Mouse (Mus musculus): ENCODE measurements around the gene Speer4f1.
"Not testable (repeated sequence)": the region's sequence is repeated elsewhere in the genome, so short reads cannot be mapped to it uniquely, and the experiment has no call there.

Gene Speer4f1

DNA sequence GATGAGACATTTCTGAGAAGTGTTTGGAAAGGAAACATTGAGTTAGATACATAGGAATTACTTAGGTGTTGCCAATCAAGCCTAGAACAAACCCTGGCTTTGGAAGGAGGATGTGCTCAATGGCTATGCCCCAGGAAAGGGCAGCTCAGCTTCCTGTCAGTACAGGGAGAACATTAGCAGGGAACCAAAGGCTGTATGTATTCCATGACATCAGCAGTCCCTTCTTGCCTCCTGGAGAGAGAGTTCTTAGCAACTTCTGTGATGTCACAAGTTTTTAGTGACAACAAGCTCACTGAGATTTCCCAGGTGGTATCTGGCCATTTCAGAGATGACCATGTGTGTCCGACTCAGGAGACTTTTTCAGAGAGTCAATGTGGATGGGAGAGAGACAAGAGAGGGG, at the start of gene Speer4f1:
Gene Speer4f1 (plus strand): TSS at position 301 of the 400 bp plus-strand sequence.
- not testable (repeated sequence) for DNase-seq (ENCODE audit: low read depth, low spot score)

DNA sequence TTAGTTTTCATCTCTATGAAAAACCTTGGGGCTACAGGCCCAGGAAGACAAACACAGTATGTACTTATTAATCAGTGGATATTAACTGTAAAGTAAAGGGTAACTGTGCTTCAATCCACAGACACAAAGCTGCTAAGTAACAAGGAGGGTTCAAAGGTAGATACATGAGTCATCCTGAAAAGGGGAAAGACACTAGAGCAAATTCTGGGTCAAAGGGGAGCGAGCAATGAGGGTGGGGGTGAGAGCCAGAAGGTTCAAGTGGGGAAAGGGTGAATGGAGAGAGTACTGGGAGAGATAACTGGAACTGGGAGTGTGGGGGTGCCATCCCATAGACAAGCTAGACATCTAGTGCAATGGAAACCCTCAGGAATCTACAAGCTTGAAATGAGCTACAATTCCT, 49.0 kb upstream of the Speer4f1 start:
- no peak for DNase-seq (ENCODE audit: low read depth, low spot score)

DNA sequence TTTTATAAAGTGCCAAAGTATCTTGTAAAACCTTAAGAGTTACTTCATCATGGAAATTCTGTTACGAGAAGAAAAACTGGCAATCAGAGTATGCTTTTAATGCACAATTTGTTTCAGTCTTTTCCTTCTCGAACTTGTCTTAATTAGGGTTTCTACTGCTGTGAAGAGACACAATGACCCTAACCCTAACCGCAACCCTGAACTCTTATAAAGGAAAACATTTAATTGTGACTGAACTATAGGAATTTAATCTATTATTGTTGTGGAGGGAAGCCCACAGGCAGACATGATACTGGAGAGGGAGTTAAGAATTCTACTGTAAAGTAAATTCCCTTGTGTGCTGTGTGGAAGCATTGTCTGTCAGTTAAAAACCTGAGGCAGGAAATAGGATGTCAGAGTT, 41.2 kb upstream of the Speer4f1 start:
- no peak for DNase-seq (ENCODE audit: low read depth, low spot score)

DNA sequence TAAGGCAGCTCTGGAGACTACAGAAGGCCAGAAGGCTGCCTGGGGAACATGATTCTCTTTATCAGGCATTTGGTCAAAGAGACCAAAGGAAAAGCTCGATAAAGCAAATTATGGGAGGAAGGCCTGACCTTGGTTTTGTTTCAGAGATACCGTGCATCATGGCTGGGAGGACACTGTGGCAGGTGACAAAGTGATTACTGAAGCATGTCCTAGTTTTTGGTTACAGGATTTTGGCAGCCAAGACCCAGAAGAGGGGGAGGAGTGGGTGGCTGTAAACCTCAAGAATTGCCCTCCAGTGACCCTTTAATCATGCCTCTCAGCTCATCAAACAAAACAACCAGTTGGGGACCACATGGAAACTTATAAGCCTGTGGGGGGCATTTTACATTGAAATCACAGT, 39.7 kb upstream of the Speer4f1 start:
- no peak for DNase-seq (ENCODE audit: low read depth, low spot score)

DNA sequence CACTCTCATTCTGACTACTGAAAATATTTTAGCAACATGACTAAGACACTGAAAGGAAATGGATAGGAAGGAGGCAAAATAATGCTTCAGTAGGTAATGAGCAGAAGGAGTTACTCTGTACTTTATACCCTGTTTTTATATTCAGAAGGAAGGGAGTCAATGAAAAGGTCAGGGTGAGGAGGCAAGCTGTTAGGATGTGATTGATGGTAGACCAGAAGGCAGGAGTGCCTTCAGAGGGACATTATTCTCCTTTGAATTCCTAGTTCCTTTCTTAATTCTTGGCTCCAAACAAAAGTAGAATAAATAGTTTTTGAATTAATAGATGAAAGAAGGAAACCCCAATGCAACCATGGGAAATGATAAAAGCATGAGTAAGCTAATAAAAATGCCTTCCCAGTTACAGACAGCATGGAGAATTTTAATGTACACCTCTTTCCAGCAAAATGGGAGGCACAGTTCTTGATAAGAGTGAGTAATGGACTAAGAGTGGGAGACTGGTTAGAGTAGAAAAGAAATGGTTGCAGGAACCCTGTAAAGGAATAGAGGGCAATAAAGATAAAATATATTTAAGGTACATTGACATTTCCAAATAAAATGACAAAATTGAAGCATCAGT, 36.3 kb upstream of the Speer4f1 start:
- DNase-seq (ENCODE audit: low read depth, low spot score): no peak

DNA sequence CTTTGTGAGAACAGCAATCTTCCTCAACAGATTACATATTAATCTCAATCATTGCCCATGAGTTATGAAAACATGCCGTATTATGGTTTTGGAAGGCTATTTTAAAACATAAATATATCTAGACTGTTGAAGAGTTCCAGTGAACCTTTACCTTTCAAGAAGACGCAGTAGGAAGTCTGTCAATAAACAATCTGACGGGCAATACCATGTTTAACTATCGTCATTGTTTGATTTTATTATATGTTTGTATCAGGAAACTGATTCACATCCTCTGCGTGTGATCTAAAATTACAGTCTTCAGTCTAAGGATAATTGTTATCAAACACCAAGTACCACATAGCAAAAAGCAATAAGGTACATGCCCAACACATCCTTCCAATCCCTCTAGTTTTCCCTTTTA, 21.8 kb upstream of the Speer4f1 start:
- DNase-seq (ENCODE audit: low read depth, low spot score): no peak

DNA sequence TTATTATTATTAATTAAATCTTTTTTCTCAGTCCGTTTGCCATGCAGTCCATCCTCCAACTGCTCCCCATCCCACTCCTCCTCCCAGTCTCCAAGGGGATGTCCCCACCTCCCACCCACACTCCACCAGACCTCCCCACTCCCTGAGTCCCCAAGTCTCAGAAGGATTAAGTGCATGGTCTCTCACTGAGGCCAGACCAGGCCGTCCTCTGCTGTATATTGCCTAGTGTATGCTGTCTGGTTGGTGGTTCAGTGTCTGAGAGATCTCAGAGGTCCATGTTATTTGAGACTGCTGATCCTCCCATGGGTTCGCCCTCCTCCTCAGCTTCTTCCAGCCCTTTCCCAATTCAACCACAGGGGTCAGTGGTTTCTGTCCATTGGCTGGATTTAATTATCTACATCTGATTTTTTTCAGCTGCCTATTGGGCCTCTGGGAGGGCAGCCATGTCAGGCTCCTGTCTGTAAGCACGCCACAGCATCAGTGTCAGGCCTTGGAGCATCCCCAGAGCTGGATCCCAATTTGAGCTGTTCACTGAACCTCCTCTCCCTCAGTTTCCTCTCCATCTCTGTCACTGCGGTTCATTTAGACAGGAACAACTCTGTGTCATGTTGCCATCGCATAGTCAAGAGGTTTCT, 20.8 kb upstream of the Speer4f1 start:
- no peak for DNase-seq (ENCODE audit: low read depth, low spot score)

DNA sequence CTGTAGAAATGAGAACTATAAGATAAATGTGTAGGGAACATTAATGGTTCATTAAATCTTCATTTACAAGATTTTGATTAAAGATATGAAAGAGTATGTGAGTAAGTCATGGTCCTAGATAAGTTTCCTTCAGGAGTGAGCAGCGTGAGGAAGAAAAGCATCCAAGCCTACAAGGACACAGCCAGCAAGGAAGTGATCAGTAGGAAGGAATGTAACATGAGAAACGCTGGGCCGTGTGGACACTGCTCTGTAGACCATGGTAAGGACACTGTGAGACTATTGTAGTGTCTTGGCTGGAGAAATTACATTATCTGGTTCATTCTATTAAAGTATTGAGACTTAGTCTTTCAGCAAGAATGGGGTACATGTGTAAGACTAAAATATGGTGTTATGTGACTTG, 19.2 kb upstream of the Speer4f1 start:
- no peak for DNase-seq (ENCODE audit: low read depth, low spot score)

DNA sequence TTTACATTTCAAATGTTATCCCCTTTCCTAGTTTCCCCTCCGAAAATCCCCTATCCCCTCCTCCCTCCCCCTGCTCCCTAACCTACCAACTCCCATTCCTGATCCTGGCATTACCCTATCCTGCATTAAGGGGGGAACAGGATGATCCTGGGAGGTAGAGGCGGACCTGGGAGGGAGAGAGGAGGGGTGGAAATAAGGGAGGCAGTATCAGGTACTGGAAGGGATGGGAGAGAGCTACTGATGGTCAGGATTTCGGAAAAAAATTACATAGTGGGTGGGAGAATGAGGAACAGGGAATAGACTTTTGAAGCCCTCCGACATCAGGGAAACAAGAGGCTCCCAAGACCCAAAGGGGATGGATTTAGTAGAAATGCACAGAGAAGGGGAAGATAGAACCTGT, 7.8 kb upstream of the Speer4f1 start:
- not testable (repeated sequence) for DNase-seq (ENCODE audit: low read depth, low spot score)

DNA sequence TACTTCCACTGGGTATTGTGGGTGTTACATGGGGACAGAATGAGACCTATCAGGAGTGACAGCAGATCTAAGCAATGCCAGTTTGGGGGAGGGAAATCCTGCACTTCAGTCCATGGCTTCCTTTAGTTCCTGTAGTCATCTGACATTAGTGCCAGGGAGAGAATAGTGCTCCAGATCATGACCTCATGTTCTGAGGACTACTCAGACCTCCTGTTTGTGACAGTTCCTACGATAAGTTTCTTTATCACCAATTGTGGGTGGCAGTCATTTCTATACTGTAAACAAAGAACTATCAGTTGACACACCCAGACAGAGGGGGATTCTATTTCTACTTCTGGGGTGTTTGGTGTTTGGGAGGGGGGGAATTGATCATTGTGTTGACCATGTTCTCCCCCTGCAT, 578 bp downstream of the Speer4f1 start:
- DNase-seq (ENCODE audit: low read depth, low spot score): no peak

DNA sequence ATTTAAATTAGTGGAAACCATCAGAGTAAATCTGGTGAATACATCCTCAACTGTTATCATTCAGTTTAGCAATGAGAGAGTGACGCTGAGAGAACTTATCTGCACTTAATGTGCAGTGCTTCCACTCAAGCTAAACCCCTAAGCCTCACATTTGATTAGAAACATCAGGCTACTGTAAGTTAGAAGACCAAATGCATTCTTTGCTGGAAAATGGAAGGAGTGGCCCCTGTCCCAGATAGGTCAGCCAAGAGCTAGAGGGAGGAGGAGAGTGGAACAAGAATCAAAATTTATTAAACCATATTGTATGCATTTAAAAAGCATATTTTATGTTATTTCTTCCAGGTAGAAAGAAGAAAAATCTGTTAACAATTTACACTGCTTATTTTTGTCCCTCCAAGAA, 14.0 kb downstream of the Speer4f1 start:
- no peak for DNase-seq (ENCODE audit: low read depth, low spot score)

DNA sequence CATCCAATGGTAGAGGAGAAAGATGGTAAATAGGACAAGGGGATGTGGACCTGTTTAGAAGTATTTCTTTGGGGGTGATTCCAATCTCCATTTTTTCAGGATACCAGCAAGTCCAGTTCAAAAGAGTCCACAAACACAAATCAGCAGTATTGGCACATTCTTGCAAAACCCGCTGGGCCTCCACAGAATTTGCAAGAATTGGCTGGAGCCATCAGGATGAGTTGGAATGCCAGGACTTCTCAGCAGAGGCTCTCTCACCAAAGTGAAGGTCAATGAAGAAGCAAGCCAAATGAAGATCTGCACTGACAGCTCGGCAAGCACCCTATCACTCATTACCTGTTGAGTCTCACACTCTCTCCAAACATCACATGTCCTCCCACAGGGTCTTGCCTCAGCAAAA, 19.7 kb downstream of the Speer4f1 start:
- no peak for DNase-seq (ENCODE audit: low read depth, low spot score)

DNA sequence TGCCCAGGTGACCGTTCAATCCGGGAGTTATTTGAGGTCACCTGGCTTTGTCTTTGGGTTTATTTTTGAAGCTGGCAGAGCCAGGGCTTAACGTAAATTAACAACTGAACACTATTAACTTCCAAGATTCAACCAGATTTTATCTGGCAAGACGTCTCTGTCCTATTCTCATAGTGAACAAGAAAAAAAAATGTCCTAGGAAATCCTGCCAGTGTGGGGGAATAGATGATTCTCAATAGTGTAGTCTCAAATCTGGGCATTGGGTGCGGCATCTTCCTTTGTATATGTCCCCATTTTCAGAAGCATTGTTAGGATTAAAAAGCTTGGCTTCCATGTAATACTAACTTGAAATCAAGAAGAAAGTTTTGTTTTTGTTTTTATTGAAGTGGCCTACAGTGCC, 20.8 kb downstream of the Speer4f1 start:
- no peak for DNase-seq (ENCODE audit: low read depth, low spot score)

DNA sequence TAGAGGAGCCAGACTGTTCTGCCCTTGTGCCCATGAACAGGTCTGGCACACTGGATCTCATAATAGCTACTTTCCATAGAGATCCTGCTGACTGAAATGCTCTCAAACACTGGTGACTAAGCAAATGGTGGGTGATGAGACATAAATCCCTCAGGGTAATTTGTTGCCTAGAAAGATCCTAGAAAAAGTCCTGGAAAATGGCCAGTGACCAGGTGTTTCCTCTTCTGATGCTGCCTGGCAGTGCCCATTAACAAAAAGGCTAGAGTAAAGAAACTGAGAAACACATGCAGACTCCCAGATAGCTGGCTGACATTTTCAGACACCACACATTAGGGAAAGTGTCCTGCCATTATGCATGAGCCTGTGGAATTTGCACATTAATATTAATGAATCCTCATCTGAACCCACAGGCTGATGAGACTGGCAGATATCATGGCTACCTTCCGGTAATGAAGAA, 24.0 kb downstream of the Speer4f1 start:
- no peak for DNase-seq (ENCODE audit: low read depth, low spot score)

DNA sequence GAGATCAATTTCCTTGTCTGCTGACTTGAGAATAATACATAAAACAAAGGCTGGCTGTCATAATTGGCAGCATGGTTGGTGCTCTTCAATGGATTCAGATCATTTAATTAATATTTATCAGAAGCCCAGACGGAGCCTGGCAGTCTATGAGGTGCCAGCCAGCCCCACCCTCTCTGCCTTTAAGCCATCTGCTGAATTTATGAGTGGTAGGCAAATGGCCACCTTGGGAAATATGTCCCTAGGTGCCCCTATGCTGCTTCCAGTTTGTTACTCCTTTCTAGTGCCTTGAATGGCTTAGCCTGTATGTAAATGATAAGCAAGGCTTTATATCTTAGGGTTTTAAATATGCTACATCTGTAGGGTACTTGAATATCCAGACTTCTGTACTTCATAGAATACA, 25.0 kb downstream of the Speer4f1 start:
- no peak for DNase-seq (ENCODE audit: low read depth, low spot score)

DNA sequence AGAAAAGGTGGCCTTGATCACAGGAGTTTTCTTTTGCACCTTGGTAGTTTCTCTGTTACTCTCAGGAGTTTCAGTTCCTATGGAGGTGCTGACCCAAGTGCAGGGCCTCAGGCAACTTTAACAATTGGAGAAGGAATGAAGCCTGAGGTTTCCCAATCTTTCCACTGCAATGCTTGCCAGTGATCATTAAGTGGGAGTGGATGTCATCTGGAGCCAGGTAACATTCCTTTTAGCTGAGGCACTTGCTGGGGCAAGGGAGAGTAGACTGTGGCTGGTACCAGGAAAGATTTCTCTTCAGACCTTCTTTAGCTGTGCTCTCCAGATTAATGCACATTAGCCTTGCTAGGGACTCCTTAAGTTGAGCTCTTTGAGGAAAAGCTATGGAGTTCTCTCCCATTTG, 29.6 kb downstream of the Speer4f1 start:
- no peak for DNase-seq (ENCODE audit: low read depth, low spot score)

DNA sequence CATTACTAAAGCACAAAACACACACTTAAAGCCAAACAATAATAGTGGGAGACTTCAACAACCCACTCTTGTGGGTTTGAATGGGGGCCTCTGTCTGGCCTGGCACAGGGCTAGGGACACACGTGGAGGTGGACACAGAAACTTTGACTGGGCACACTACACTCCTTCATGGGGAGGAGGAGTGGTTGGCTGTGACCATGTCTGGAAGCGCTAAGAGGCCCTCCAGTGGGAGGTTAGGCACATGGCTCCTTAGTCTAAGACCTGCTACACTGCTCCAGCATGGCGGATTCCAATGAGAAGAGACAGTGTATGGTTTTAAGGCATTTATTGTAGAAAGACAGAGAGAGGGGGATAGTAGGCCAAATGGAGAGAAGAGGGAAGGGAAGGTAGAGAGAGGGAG, 32.1 kb downstream of the Speer4f1 start:
- peak; percentile 2 for DNase-seq (ENCODE audit: low read depth, low spot score)
